Mouse (Mus musculus) ES-Bruce4 (cell line): ENCODE results near the gene Olfr850. TPM values are rescaled to one million over a fixed set of nuclear protein-coding genes. Genes with fewer than 3 reads are reported as not detected.

ENCODE experiments used
- H3K27ac ChIP-seq: 2 replicates; pipeline ENCODE4 v1.5.1; 2012; ENCODE audit warnings: low read length, inconsistent platforms; ENCODE audit not compliant: insufficient read depth
- H3K27me3 ChIP-seq: 2 replicates; pipeline ENCODE4 v1.6.1; 2012; ENCODE audit warnings: mild to moderate bottlenecking, low read length, inconsistent platforms; ENCODE audit not compliant: control insufficient read depth, poor library complexity, insufficient read depth, severe bottlenecking
- H3K36me3 ChIP-seq: 2 replicates; pipeline ENCODE4 v1.6.1; 2012; ENCODE audit warnings: inconsistent platforms, mild to moderate bottlenecking, low read length, moderate library complexity; ENCODE audit not compliant: control insufficient read depth, poor library complexity, insufficient read depth, severe bottlenecking
- H3K4me1 ChIP-seq: one replicate; pipeline ENCODE4 v1.8.1; 2011; ENCODE audit warnings: low read length; ENCODE audit not compliant: control insufficient read depth, insufficient read depth
- H3K4me3 ChIP-seq: 2 replicates; pipeline ENCODE4 v1.5.1; 2011; ENCODE audit warnings: low read depth, mild to moderate bottlenecking, low read length
- H3K9ac ChIP-seq: 2 replicates; pipeline ENCODE4 v1.6.1; 2012; ENCODE audit warnings: low read depth, mild to moderate bottlenecking, inconsistent platforms; ENCODE audit not compliant: poor library complexity, severe bottlenecking
- H3K9me3 ChIP-seq: replicated peaks from 2 replicates; pipeline ENCODE4 v1.6.1; 2012; ENCODE audit warnings: mild to moderate bottlenecking, low read length, inconsistent platforms; ENCODE audit not compliant: control insufficient read depth, poor library complexity, insufficient read depth, severe bottlenecking
- CTCF ChIP-seq: IDR thresholded peaks from one replicate; pipeline ENCODE4 v1.8.1; 2011; ENCODE audit warnings: low read depth, low read length
- EP300 ChIP-seq: IDR thresholded peaks from 2 replicates; pipeline ENCODE4 v1.6.1; 2011; ENCODE audit warnings: low read depth, low read length; ENCODE audit not compliant: insufficient read depth
- POLR2A ChIP-seq: IDR thresholded peaks from one replicate; pipeline ENCODE4 v1.8.1; 2011; ENCODE audit warnings: low read length; ENCODE audit not compliant: insufficient read depth
- polyA plus RNA-seq: library from polyadenylated mRNA; stranded (reverse); fragments of >200 nt; gene quantifications from 2 replicates; pipeline ENCODE4 v1.2.4, GENCODE M21; 2011; ENCODE audit warnings: low read depth; ENCODE audit not compliant: missing spikeins, insufficient read depth, insufficient read length

Olfr850 gene
- not detected in 2 replicates for polyA plus RNA-seq

DNA sequence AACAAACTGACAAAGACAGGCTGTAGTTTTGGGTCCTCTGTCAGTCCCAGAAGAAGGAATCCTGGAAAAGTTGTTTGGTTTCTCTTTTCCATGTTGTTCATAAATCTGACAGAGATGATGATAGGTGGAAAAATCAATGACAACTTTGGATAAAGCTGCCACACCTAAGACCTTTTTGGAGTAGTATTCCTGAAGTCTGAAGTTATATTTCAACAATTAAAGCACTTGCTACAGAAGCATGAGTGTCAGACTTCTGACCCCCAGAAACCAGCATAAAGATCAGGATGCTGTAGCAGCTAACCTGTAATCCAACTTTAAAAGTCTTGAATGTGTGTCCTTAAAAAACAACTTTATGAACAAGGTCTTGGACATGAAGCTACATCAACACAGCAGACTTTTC lies at the start of gene Olfr850:
Gene Olfr850 (minus strand): TSS at position 101 of the 400 bp plus-strand sequence.
- TF ChIP-seq POLR2A (no peak), EP300 (no peak), CTCF (no peak)
- H3K9ac ChIP-seq, result no peak within 1 kb of the TSS
- H3K36me3 ChIP-seq, result no peaks in the 10 kb centered on the region
- no peak within 1 kb of the TSS for H3K4me3 ChIP-seq
- no peaks in the 10 kb centered on the region for H3K27me3 ChIP-seq
- H3K9me3 ChIP-seq, result no peaks in the 10 kb centered on the region
- H3K4me1 ChIP-seq, result no peaks in the 10 kb centered on the region
- no peak within 1 kb of the TSS for H3K27ac ChIP-seq

DNA sequence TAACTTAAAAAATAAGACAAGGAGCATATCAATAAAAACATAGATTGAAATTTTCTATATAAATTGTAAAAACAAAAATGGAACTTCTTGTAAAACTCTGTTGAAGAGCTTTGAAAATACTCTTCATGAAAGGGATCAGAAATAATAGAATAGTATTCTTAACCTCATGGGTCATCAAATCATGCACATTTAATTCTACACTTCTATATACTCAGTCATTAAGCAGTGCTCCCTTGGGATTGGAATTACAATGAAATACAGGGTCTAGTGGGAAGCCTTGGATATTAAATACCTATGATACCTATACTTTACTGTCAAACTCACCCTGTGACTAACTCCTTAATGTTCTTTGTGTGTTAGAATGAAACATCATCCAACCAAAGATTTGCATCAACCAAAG lies 14.9 kb upstream of the Olfr850 start, which contains the start of gene Olfr851:
Gene Olfr851 (plus strand): TSS at position 301 of the 400 bp plus-strand sequence.
- Histone ChIP-seq H3K4me1 (no peaks in the 10 kb centered on the region), H3K4me3 (no peak within 1 kb of the TSS), H3K27me3 (no peaks in the 10 kb centered on the region), H3K9ac (no peak within 1 kb of the TSS), H3K9me3 (no peaks in the 10 kb centered on the region), H3K36me3 (no peaks in the 10 kb centered on the region), H3K27ac (no peak within 1 kb of the TSS)
- no peak for TF ChIP-seq CTCF
- TF ChIP-seq EP300, result no peak
- TF ChIP-seq POLR2A, result no peak

GRCm38 (mm10) chr9:19439966-19440365 lies 38.1 kb downstream of the Olfr850 start, which contains the start of gene Olfr849:
Gene Olfr849 (plus strand): TSS chr9:19440266.
- Histone ChIP-seq H3K9me3 (no peaks in the 10 kb centered on the region), H3K4me3 (no peak within 1 kb of the TSS), H3K27ac (no peak within 1 kb of the TSS), H3K36me3 (no peaks in the 10 kb centered on the region), H3K27me3 (no peaks in the 10 kb centered on the region; the same call in 1 of the 2 replicates), H3K4me1 (no peaks in the 10 kb centered on the region), H3K9ac (no peak within 1 kb of the TSS)
- TF ChIP-seq POLR2A, result no peak
- no peak for TF ChIP-seq EP300
- TF ChIP-seq CTCF, result no peak

Other genes starting within 250 kb of the Olfr850 start
- not detected in 2 replicates for gene Olfr843, start 226.3 kb downstream of the Olfr850 start, polyA plus RNA-seq
- not detected in 2 replicates for gene Olfr844, start 161.9 kb downstream of the Olfr850 start, polyA plus RNA-seq
- gene Olfr845, start 141.8 kb downstream of the Olfr850 start, polyA plus RNA-seq, result not detected in 2 replicates
- gene Olfr846, start 114.2 kb downstream of the Olfr850 start, polyA plus RNA-seq, result not detected in 2 replicates
- not detected in 2 replicates for gene Olfr847, start 99.6 kb downstream of the Olfr850 start, polyA plus RNA-seq
- not detected in 2 replicates for gene Olfr849, start 38.0 kb downstream of the Olfr850 start, polyA plus RNA-seq
- gene Olfr851, start 15.0 kb upstream of the Olfr850 start, polyA plus RNA-seq, result not detected in 2 replicates
- gene Olfr853, start 62.8 kb upstream of the Olfr850 start, polyA plus RNA-seq, result not detected in 2 replicates
- gene Olfr854, start 89.1 kb upstream of the Olfr850 start, polyA plus RNA-seq, result not detected in 2 replicates
- not detected in 2 replicates for gene Olfr855, start 104.4 kb upstream of the Olfr850 start, polyA plus RNA-seq
- 32.9 and 34.6 TPM in 2 replicates for gene Zfp317, start 143.9 kb upstream of the Olfr850 start, polyA plus RNA-seq
- not detected in 2 replicates for gene Olfr857, start 231.2 kb upstream of the Olfr850 start, polyA plus RNA-seq